Mouse (Mus musculus): Measurements from ENCODE around the gene Paqr4.

GRCm38 (mm10) chr17:23757581-23757980, 16.9 kb upstream of the Paqr4 start:
- no peak for TF ChIP-seq POLR2A (IDR thresholded peaks at IDR 0.05; ENCODE audit: low read depth, low read length)
- no peak for TF ChIP-seq CTCF (IDR thresholded peaks at IDR 0.05; ENCODE audit: borderline replicate concordance, insufficient read depth, low read length)
